Mouse (Mus musculus) adrenal gland, postnatal 10 days (tissue): ENCODE measurements at regions not wholly inside any gene's neighbourhood (a gene's known extent, or its start where the extent isn't known, plus 50 kb on each side); places are given as distances from the start of the nearest gene placed in this dataset.

Experiments
- DNase-seq: peaks from one replicate; pipeline ENCODE4 v3.0.0; 2021; ENCODE audit warnings: mixed read lengths

- DNase-seq, result peak; percentile 47
These were observed 828.1 kb downstream of the Gm10330 start for GRCm38 (mm10) chr12:22951956-22952355.

GRCm38 (mm10) chr12:22906156-22906555 lies 873.9 kb downstream of the Gm10330 start:
- DNase-seq, result peak; percentile 54
